Mouse (Mus musculus) liver, embryonic 14.5 days (tissue): ENCODE measurements around the gene Olfr1444.

Experiments
- CTCF ChIP-seq: IDR thresholded peaks from 2 replicates; pipeline ENCODE4 v1.5.1; 2016; ENCODE audit warnings: antibody characterized with exemption, low read depth, control low read depth
- EP300 ChIP-seq: IDR thresholded peaks from 2 replicates; pipeline ENCODE4 v1.6.1; 2016; ENCODE audit warnings: antibody characterized with exemption, low read depth

GRCm38 (mm10) chr19:12820383-12820782 is 36.7 kb upstream of the Olfr1444 start:
- TF ChIP-seq EP300 (no peak), CTCF (peak; percentile 68)
